Mouse (Mus musculus): ENCODE measurements at regions not wholly inside any gene's neighbourhood (a gene's known extent, or its start where the extent isn't known, plus 50 kb on each side); places are given as distances from the start of the nearest gene placed in this dataset.
A peak's percentile ranks its signal among the peaks of the same experiment; 100 is the strongest.

GRCm38 (mm10) chr5:21109030-21109429 lies 53.3 kb upstream of the Ptpn12 start:
- DNase-seq: no peak

GRCm38 (mm10) chr5:21113377-21113776 lies 57.7 kb upstream of the Ptpn12 start:
- no peak for DNase-seq

- no peak for DNase-seq
Measured at GRCm38 (mm10) chr5:21115552-21115951, 59.8 kb upstream of the Ptpn12 start.

- no peak for DNase-seq
Measured at GRCm38 (mm10) chr5:21123081-21123480, 63.0 kb upstream of the Gsap start.

- no peak for DNase-seq
Measured at GRCm38 (mm10) chr5:21125085-21125484, 61.0 kb upstream of the Gsap start.

GRCm38 (mm10) chr5:21131173-21131572 lies 54.9 kb upstream of the Gsap start:
- peak; percentile 34 for DNase-seq

GRCm38 (mm10) chr5:21131943-21132342 lies 54.1 kb upstream of the Gsap start:
- DNase-seq: no peak

- DNase-seq: no peak
Measured at GRCm38 (mm10) chr5:21135476-21135875, 50.6 kb upstream of the Gsap start.

GRCm38 (mm10) chr5:21136081-21136480 lies 50.0 kb upstream of the Gsap start:
- DNase-seq: no peak

All from kidney, adult 9 months (tissue).